13 mouse cellular contexts compared by ENCODE assay signal in genomic region chr10:63038571-63039320, GRCm38 (mm10). TPM values are rescaled to one million over a fixed set of nuclear protein-coding genes. Genes with fewer than 3 reads are reported as not detected.
A peak's percentile ranks its signal among the peaks of the same experiment; 100 is the strongest.
DNase-seq lines count a peak whose midpoint lies in the region; ATAC-seq and TF ChIP-seq lines count a peak whose summit lies in the region.
"Had no signal": no experiment of that assay in that cellular context is flagged by ENCODE, and none has a peak within 500 bp of the region (broad histone marks: within the 10 kb centered on the region; RNA-seq: fewer than 3 reads in every experiment).

No protein-coding gene starts in this region.

- H3K4me1 ChIP-seq in E14TG2a.4 (replicated peaks; ENCODE audit: low read depth, low read length) (0 out of 2 replicates have a peak, but pooled peaks cover 3% of the 10 kb centered on the region), ES-E14 (ENCODE audit: control insufficient read depth in 2 of 2, insufficient read depth in 2 of 2, low read length in 2 of 2, poor library complexity in 1 of 2) (no peaks in the 10 kb centered on the region)
- H3K4me1 ChIP-seq in kidney, embryonic 16.5 days (ENCODE audit: insufficient read depth, low read length), result no peaks in the 10 kb centered on the region
- H3K4me1 ChIP-seq in liver, postnatal 0 days (ENCODE audit: insufficient read depth), result no peaks in the 10 kb centered on the region
- H3K4me1 ChIP-seq: hindbrain, embryonic 15.5 days; limb, embryonic 12.5 days; midbrain, embryonic 12.5 days had no signal

- no peak for TF ChIP-seq CTCF in E14TG2a.4 (conservative IDR thresholded peaks at IDR 0.05; ENCODE audit: low read length)
- no peak for TF ChIP-seq CTCF in liver, postnatal 0 days (IDR thresholded peaks at IDR 0.05; ENCODE audit: low read depth)

- peak overlapping the region; percentile 57 for H3K4me3 ChIP-seq in E14TG2a.4 (replicated peaks; ENCODE audit: low read length)
- peak overlapping the region; percentile 28 to 34; a peak in 3 of 4 replicates for H3K4me3 ChIP-seq in ES-E14 (ENCODE audit: insufficient read depth in 1 of 2, low read depth in 1 of 2, low read length in 2 of 2, poor library complexity in 1 of 2, severe bottlenecking in 1 of 2)
- no peak overlapping the region for H3K4me3 ChIP-seq in kidney, embryonic 16.5 days (ENCODE audit: low read length)
- peak overlapping the region; percentile 13; the same call in 1 of the 2 replicates for H3K4me3 ChIP-seq in liver, postnatal 0 days (ENCODE audit: low read depth, low read length)
- H3K4me3 ChIP-seq: hindbrain, embryonic 15.5 days; limb, embryonic 12.5 days; midbrain, embryonic 12.5 days had no signal

- H3K27ac ChIP-seq in ES-E14 (ENCODE audit: insufficient read depth, low read depth, low read length, poor library complexity, severe bottlenecking), result no peak overlapping the region
- peak overlapping the region; percentile 50 for H3K27ac ChIP-seq in kidney, embryonic 16.5 days (ENCODE audit: low read length)
- H3K27ac ChIP-seq in liver, postnatal 0 days (ENCODE audit: low read depth), result peak overlapping the region; percentile 48
- H3K27ac ChIP-seq: hindbrain, embryonic 15.5 days; limb, embryonic 12.5 days; midbrain, embryonic 12.5 days had no signal

- TF ChIP-seq EP300 in liver, postnatal 0 days (IDR thresholded peaks at IDR 0.05; ENCODE audit: low read depth), result no peak

- H3K36me3 ChIP-seq in E14TG2a.4 (ENCODE audit: insufficient read depth, low read length) (no peaks in the 10 kb centered on the region), ES-E14 (ENCODE audit: control insufficient read depth, insufficient read depth, low read length, poor library complexity, severe bottlenecking) (no peaks in the 10 kb centered on the region)
- no peaks in the 10 kb centered on the region for H3K36me3 ChIP-seq in kidney, embryonic 16.5 days (ENCODE audit: insufficient read depth, low read length)
- no peaks in the 10 kb centered on the region for H3K36me3 ChIP-seq in liver, postnatal 0 days (replicated peaks; ENCODE audit: insufficient read depth, low read length)
- H3K36me3 ChIP-seq: hindbrain, embryonic 15.5 days; limb, embryonic 12.5 days; midbrain, embryonic 12.5 days had no signal

- DNase-seq in ES-E14 (ENCODE audit: low read depth, low spot score), result no peak
- DNase-seq in liver, postnatal 0 days, result no peak
- DNase-seq: cerebellum, postnatal 14 days; lung, postnatal 14 days had no signal

- no peak overlapping the region for H3K9ac ChIP-seq in ES-E14 (ENCODE audit: insufficient read depth, low read depth, low read length, poor library complexity, severe bottlenecking)
- no peak overlapping the region for H3K9ac ChIP-seq in kidney, embryonic 16.5 days (replicated peaks; ENCODE audit: low read length)
- H3K9ac ChIP-seq in liver, postnatal 0 days (replicated peaks), result no peak overlapping the region
- H3K9ac ChIP-seq: hindbrain, embryonic 15.5 days; limb, embryonic 12.5 days; midbrain, embryonic 12.5 days had no signal

- H3K27me3 ChIP-seq in E14TG2a.4 (ENCODE audit: insufficient read depth, low read length), result peaks cover 9% of the 10 kb centered on the region
- no peaks in the 10 kb centered on the region for H3K27me3 ChIP-seq in kidney, embryonic 16.5 days (ENCODE audit: insufficient read depth, low read length)
- no peaks in the 10 kb centered on the region for H3K27me3 ChIP-seq in liver, postnatal 0 days (ENCODE audit: insufficient read depth, low read length)
- H3K27me3 ChIP-seq: hindbrain, embryonic 15.5 days; limb, embryonic 12.5 days; midbrain, embryonic 12.5 days had no signal

- H3K9me3 ChIP-seq in E14TG2a.4 (ENCODE audit: low read length) (no peaks in the 10 kb centered on the region), ES-E14 (ENCODE audit: control insufficient read depth, insufficient read depth, low read depth, low read length) (no peaks in the 10 kb centered on the region)
- H3K9me3 ChIP-seq in kidney, embryonic 16.5 days (ENCODE audit: low read length), result no peaks in the 10 kb centered on the region
- no peaks in the 10 kb centered on the region for H3K9me3 ChIP-seq in liver, postnatal 0 days (ENCODE audit: low read length)
- H3K9me3 ChIP-seq: hindbrain, embryonic 15.5 days; limb, embryonic 12.5 days; midbrain, embryonic 12.5 days had no signal

- in situ Hi-C loops in ES-E14 (cut with MboI; ENCODE audit: low sequenced_read_pairs in 2 of 2, unreplicated experiment in 2 of 2), result no loop called here

- 68% methylated on average over 14 of the region's 14 CpGs for WGBS in kidney, embryonic 16.5 days
- 70% methylated on average over 11 of the region's 14 CpGs for WGBS in liver, postnatal 0 days (ENCODE audit: insufficient replicate concordance)

- peak; percentile 60; the same call in 1 of the 2 replicates for ATAC-seq in kidney, embryonic 16.5 days (ENCODE audit: low FRiP score, low TSS enrichment)
- ATAC-seq in liver, postnatal 0 days, result peak; percentile 59; the same call in 1 of the 2 replicates
- no peak for ATAC-seq in activated CD4-positive, CD25-positive, alpha-beta regulatory T cell, adult 4 months
- ATAC-seq in megakaryocyte, adult 5-6 weeks (ENCODE audit: poor library complexity, severe bottlenecking), result no peak
- no peak for ATAC-seq in CD4-positive, CD25-positive, alpha-beta regulatory T cell, adult 4 months

- H3K4me2 ChIP-seq in kidney, embryonic 16.5 days (replicated peaks; ENCODE audit: low read depth, low read length), result no peak overlapping the region; the same call in 1 of the 2 replicates
- H3K4me2 ChIP-seq in liver, postnatal 0 days (ENCODE audit: low read depth, low read length), result peak overlapping the region; percentile 44
- H3K4me2 ChIP-seq: heart, embryonic 11.5 days; hindbrain, embryonic 15.5 days; limb, embryonic 12.5 days; midbrain, embryonic 12.5 days had no signal

TF ChIP-seq in ES-E14, 5 proteins besides CTCF, POLR2A, EP300 and RAD21:
- TF ChIP-seq MAFK (IDR thresholded peaks at IDR 0.05; ENCODE audit: insufficient read depth, low read depth, low read length), result no peak
- TF ChIP-seq ZC3H11A (IDR thresholded peaks at IDR 0.05; ENCODE audit: borderline replicate concordance, low read depth, low read length), result no peak
- TF ChIP-seq ZNF384 (IDR thresholded peaks at IDR 0.05; ENCODE audit: low read depth, low read length), result no peak
- TF ChIP-seq CHD2 (IDR thresholded peaks at IDR 0.05; ENCODE audit: low read depth, low read length), result no peak
- no peak for TF ChIP-seq HCFC1 (IDR thresholded peaks at IDR 0.05; ENCODE audit: borderline replicate concordance, insufficient read depth, low read length)

RNA-seq across cellular contexts. Expression of gene Pbld2, which starts 14.6 kb away (rescaled TPM):
- 0.58 and 2.1 TPM in 2 replicates for total RNA-seq in ES-E14 (2012; rRNA removed)
- 5.0 and 6.1 TPM in 2 replicates for polyA plus RNA-seq in kidney, embryonic 16.5 days (2015; fragmentation: Nextera tagmentation; extraction: Ambion mirVana)
- polyA plus RNA-seq in liver, postnatal 0 days (2015; fragmentation: Nextera tagmentation; extraction: Ambion mirVana), result 15.0 and 17.3 TPM in 2 replicates
- polyA plus RNA-seq in activated CD4-positive, CD25-positive, alpha-beta regulatory T cell, adult 4 months (2017; shearing (Covaris generic)), result under 1 TPM in 1 of 2 experiments, not detected in 1; 0.44 TPM
- not detected in 2 replicates for total RNA-seq in megakaryocyte, adult 5-6 weeks (2015)
- not detected in 2 replicates for total RNA-seq in megakaryocyte, adult 5-6 weeks (2017)
- polyA plus RNA-seq in CD4-positive, CD25-positive, alpha-beta regulatory T cell, adult 4 months (2017; shearing (Covaris generic)), result under 1 TPM; 0.46 to 0.95 TPM

RNA-seq across cellular contexts. Expression of gene Hnrnph3, which starts 14.7 kb away (rescaled TPM):
- 23.8 and 25.7 TPM in 2 replicates for total RNA-seq in ES-E14 (2012; rRNA removed)
- polyA plus RNA-seq in kidney, embryonic 16.5 days (2015; fragmentation: Nextera tagmentation; extraction: Ambion mirVana), result 116 and 138 TPM in 2 replicates
- polyA plus RNA-seq in liver, postnatal 0 days (2015; fragmentation: Nextera tagmentation; extraction: Ambion mirVana), result 12.1 and 12.4 TPM in 2 replicates
- 10 to 100 TPM; 66.3 to 75.6 TPM for polyA plus RNA-seq in activated CD4-positive, CD25-positive, alpha-beta regulatory T cell, adult 4 months (2017; shearing (Covaris generic))
- total RNA-seq in megakaryocyte, adult 5-6 weeks (2015), result 23.4 and 28.8 TPM in 2 replicates
- total RNA-seq in megakaryocyte, adult 5-6 weeks (2017), result 31.2 and 34.4 TPM in 2 replicates
- polyA plus RNA-seq in CD4-positive, CD25-positive, alpha-beta regulatory T cell, adult 4 months (2017; shearing (Covaris generic)), result 100 to 1,000 TPM; 101 to 116 TPM

RNA-seq across cellular contexts. Expression of gene Pbld1, which starts 21.2 kb away (rescaled TPM):
- total RNA-seq in ES-E14 (2012; rRNA removed), result 3.6 and 4.1 TPM in 2 replicates
- polyA plus RNA-seq in kidney, embryonic 16.5 days (2015; fragmentation: Nextera tagmentation; extraction: Ambion mirVana), result 9.6 and 10.6 TPM in 2 replicates
- 66.9 and 67.6 TPM in 2 replicates for polyA plus RNA-seq in liver, postnatal 0 days (2015; fragmentation: Nextera tagmentation; extraction: Ambion mirVana)
- not detected for polyA plus RNA-seq in activated CD4-positive, CD25-positive, alpha-beta regulatory T cell, adult 4 months (2017; shearing (Covaris generic))
- total RNA-seq in megakaryocyte, adult 5-6 weeks (2015), result 3.8 and 5.2 TPM in 2 replicates
- total RNA-seq in megakaryocyte, adult 5-6 weeks (2017), result 1.7 and 2.0 TPM in 2 replicates
- polyA plus RNA-seq in CD4-positive, CD25-positive, alpha-beta regulatory T cell, adult 4 months (2017; shearing (Covaris generic)), result under 1 TPM in 1 of 2 experiments, not detected in 1; 0.13 TPM

RNA-seq across cellular contexts. Expression of gene Rufy2, which starts 58.7 kb away (rescaled TPM):
- total RNA-seq in ES-E14 (2012; rRNA removed), result 15.8 and 17.1 TPM in 2 replicates
- 22.7 and 23.0 TPM in 2 replicates for polyA plus RNA-seq in kidney, embryonic 16.5 days (2015; fragmentation: Nextera tagmentation; extraction: Ambion mirVana)
- polyA plus RNA-seq in liver, postnatal 0 days (2015; fragmentation: Nextera tagmentation; extraction: Ambion mirVana), result 2.8 and 2.9 TPM in 2 replicates
- polyA plus RNA-seq in activated CD4-positive, CD25-positive, alpha-beta regulatory T cell, adult 4 months (2017; shearing (Covaris generic)), result 10 to 100 TPM; 35.9 to 36.7 TPM
- 6.6 and 7.0 TPM in 2 replicates for total RNA-seq in megakaryocyte, adult 5-6 weeks (2015)
- total RNA-seq in megakaryocyte, adult 5-6 weeks (2017), result 4.8 and 5.5 TPM in 2 replicates
- 10 to 100 TPM; 41.0 to 52.8 TPM for polyA plus RNA-seq in CD4-positive, CD25-positive, alpha-beta regulatory T cell, adult 4 months (2017; shearing (Covaris generic))

Comparison
In these comparisons a context has a peak if more than half of its experiments do, and no peak if none do; other contexts are left out.
1. ATAC-seq: peak in kidney, embryonic 16.5 days (single experiment) and liver, postnatal 0 days (single experiment); none in activated CD4-positive, CD25-positive, alpha-beta regulatory T cell, adult 4 months (single experiment), megakaryocyte, adult 5-6 weeks (single experiment) and CD4-positive, CD25-positive, alpha-beta regulatory T cell, adult 4 months (single experiment).